Mouse (Mus musculus) heart, adult 9 months (tissue): ENCODE data around the gene Rab37.

Source experiments
- DNase-seq, 2 experiments: peaks; one replicate each; pipeline ENCODE4 v3.0.0; 2022; ENCODE audit warnings: low spot score in 2 of 2

Rab37 gene

GRCm38 (mm10) chr11:115085064-115085463, 6.2 kb upstream of the Rab37 start:
- no peak for DNase-seq

- DNase-seq = no peak
Measured at GRCm38 (mm10) chr11:115086213-115086612, 5.0 kb upstream of the Rab37 start.

DNA sequence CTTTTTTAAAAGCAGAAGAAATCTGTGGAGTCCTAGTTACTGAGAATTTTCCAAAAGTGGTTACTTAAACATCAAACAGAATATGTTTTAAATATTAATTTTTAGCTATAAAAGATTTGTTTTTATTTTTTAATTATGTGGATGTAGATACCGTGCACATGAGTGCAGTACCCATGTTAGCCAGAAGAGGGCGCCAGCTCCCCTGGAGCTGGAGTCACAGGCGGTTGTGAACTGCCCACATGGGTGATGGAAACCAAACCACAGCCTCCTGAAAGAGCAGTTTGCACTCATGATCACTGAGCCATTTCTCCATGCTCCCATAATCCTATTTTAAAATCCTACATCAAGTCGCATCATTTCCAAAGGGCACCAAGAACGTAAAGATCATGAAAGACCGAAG, 1.4 kb upstream of the Rab37 start:
- DNase-seq = no peak

DNA sequence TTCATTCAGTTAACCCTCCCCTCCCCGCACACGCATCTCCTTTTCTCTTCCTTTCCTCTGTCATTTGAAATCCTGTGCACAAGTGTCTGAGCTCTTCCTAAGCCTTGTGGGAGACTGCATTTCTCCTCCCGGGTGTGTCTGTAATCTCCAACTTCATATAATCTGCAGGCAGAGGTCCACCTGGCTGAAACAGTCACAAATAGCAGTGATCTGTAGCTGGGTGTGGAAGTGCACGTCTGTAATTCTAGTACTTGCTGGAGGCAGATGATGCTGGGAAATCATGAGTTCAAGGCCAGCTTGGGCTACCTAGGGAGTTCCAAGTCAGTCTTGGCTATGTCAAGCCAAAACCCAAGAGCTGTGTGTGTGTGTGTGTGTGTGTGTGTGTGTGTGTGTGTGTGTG, 909 bp downstream of the Rab37 start:
- DNase-seq = no peak

GRCm38 (mm10) chr11:115098203-115098932, 7.1 kb downstream of the Rab37 start:
- DNase-seq = peak; percentile 26 to 38

- DNase-seq = no peak
Measured at GRCm38 (mm10) chr11:115099241-115099840, 8.1 kb downstream of the Rab37 start.

- no peak for DNase-seq
Measured at GRCm38 (mm10) chr11:115100032-115100621, 8.9 kb downstream of the Rab37 start.

GRCm38 (mm10) chr11:115100741-115101140, 9.5 kb downstream of the Rab37 start:
- DNase-seq = no peak

DNA sequence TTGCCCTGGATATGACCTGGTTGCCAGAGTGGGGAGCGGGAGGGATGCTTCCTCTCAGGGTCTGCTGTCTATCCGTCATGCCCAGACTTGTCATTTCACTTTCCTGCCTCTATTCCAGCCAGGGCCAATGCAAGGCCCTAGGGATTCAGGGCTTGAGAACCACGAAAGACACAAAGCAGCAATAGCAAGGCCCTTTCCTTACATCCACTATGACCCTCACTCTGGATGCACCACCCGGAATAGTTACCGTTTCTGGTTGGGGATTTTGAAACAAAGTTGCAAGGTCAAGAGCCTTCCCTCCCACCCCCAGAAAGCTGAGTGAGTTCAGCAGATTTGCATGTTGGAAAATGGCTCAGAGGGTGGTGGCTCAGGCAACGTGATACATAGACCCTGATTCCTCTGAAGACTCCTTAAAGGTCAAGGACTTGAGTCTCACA, 10.4 kb downstream of the Rab37 start:
- DNase-seq = no peak

- no peak for DNase-seq
Measured at GRCm38 (mm10) chr11:115102116-115102515, 10.9 kb downstream of the Rab37 start.

GRCm38 (mm10) chr11:115103470-115104413, 12.5 kb downstream of the Rab37 start:
- no peak for DNase-seq

DNA sequence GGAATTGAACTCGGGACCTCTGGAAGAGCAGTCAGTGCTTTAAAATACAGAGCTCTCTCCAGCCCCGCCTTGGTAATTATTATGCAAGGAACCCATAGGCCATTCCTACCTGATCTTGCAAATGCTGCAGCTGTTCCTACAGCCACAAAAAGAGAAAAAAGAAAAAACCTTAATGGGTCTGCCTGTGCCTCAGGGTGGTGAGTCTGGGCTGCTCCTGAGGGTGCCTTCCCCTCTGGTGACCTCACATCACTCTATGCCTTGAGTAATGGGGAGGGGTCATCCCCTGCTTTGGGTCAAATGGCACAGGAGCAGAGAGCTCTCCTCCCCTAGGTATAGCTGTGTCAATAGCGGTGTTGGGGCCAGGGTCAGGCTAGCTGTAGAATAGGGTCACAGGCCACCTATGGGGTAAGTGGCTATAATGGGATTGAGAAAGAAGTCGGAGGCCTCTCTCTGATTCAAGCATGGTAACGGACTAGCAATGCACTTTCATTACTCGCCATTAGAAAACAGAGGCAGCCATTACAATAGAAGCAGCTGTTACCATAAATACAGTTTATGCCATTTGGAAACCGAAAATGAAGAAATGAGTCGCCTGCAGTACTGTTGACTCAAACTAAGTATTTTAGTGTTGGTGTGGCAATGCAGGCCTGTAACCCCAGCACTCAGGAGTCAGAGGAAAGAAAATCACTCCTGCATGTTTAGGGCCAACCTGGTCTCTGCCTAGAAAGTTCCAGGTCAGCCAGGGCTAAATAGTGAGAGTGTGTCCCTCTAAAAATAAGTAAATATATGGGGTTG, 13.7 kb downstream of the Rab37 start:
- no peak for DNase-seq

DNA sequence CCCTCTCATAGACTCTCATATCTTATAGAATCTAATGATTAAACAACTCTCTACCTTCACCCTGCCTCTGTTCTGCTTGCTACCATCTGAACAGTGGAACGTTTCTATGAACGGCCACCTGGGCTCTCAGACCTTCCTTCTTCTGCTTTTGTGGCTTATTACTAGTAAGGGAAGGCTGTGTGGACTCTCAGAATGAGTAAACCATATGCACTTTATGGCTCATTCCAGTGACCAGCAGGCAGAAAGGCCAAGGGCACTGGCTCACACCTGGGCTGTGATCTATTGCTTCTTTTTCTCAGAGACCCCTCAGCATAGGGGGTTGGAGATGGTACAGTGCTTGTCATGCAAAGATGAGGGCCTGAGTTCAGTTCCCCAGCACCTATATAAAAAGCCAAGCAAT, 15.4 kb downstream of the Rab37 start:
- no peak for DNase-seq

GRCm38 (mm10) chr11:115107403-115107916, 16.2 kb downstream of the Rab37 start:
- DNase-seq = no peak

DNA sequence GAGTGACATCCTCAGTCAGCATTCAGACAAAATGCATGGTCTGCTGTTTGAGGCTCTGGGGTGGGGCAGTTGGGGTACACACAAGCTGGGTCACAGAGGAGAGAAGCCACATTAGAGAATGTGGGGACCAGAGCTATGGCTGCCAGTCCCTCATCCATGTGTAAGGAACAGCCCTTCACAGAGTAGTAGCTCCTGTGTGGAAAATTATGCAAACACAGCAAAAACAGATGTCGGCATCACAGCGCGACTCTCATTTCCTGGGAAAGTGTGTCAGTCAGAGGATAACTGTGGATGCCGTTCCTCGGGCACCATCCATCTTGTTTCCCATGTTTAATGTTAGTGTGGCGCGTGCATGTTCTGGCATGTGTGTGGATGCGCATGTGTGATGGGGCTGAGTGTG, 16.9 kb downstream of the Rab37 start:
- no peak for DNase-seq

DNA sequence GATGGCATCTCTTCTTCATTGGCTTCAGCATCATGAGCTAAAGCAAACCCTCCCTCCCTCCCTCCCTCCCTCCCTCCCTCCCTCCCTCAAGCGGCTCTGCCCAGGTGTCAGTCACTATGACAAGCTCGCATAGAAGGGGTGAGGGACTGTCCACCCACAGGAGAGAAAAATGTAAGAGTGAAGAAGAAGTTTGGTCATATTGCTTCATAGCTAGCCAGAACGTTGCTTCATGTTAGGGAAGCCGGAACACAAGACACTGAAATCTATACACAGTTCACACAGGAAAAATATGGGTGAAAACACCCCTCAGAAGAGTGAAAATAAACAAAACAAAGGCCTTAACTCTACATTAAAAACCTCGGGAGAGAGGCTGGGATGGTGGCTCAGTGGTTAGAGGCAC, 19.0 kb downstream of the Rab37 start:
- DNase-seq = no peak

GRCm38 (mm10) chr11:115112196-115112595, 21.0 kb downstream of the Rab37 start:
- DNase-seq = no peak

DNA sequence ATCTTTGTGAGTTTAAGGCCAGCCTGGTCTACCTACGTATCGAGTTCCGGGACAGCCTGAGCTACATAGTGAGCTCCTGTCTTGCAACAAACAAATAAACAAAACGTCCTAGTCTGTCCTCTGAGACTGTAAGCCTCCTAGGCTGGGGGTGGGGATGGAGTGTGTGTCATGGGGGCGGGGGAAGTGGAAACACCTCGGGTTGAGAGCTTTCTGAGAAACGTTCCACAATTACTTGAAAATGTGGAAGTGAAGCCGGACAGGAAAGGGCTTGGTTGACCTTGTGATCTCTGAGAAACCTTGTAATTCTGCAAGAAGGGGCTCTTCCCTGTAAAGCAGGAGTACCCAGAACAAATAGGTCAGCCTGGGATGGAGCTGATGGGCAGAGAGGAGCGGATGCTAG, 28.2 kb downstream of the Rab37 start:
- DNase-seq = peak in 1 of 2 experiments; percentile 5

GRCm38 (mm10) chr11:115128483-115128882, 37.3 kb downstream of the Rab37 start:
- no peak for DNase-seq

- DNase-seq = no peak
Measured at GRCm38 (mm10) chr11:115129508-115130126, 38.4 kb downstream of the Rab37 start.
